Mouse (Mus musculus) embryonic fibroblast, embryonic 13.5 days (primary cell): Measurements from ENCODE around the gene Itgb5.

Experiments
- CTCF ChIP-seq: IDR thresholded peaks from 2 replicates; pipeline ENCODE4 v1.5.1; 2011; ENCODE audit warnings: mild to moderate bottlenecking, control low read depth, low read length, moderate library complexity, borderline replicate concordance; ENCODE audit not compliant: insufficient read depth
- POLR2A ChIP-seq: IDR thresholded peaks from 2 replicates; pipeline ENCODE4 v1.6.1; 2011; ENCODE audit warnings: low read depth, mild to moderate bottlenecking, control low read depth, low read length, moderate library complexity

DNA sequence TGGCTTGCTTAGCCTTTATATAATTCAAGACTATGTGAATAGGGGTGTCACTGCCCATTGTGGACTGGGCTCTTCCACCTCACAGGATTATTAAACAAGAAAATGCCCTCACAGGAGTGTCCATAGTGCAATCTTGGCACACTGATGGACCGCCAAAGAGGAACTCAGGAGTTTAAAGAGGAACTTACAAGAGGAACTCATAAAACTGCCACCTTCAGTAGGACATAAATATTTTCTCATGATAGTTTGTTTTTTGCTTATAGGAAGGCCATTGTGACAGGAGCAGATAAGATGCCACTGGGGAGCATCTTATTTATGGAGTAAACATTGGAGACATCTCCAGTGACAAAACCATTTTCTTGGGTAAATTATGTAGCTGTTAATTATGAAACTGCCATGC lies 125.3 kb downstream of the Itgb5 start:
- TF ChIP-seq CTCF (no peak), POLR2A (no peak)
